Mouse (Mus musculus): ENCODE data around the gene Bckdha. TPM values are rescaled to one million over a fixed set of nuclear protein-coding genes. Genes with fewer than 3 reads are reported as not detected.

Gene Bckdha
- total and polyA plus RNA-seq, 3 experiments, result 6.0 to 44.1 (median 20.4) TPM

DNA sequence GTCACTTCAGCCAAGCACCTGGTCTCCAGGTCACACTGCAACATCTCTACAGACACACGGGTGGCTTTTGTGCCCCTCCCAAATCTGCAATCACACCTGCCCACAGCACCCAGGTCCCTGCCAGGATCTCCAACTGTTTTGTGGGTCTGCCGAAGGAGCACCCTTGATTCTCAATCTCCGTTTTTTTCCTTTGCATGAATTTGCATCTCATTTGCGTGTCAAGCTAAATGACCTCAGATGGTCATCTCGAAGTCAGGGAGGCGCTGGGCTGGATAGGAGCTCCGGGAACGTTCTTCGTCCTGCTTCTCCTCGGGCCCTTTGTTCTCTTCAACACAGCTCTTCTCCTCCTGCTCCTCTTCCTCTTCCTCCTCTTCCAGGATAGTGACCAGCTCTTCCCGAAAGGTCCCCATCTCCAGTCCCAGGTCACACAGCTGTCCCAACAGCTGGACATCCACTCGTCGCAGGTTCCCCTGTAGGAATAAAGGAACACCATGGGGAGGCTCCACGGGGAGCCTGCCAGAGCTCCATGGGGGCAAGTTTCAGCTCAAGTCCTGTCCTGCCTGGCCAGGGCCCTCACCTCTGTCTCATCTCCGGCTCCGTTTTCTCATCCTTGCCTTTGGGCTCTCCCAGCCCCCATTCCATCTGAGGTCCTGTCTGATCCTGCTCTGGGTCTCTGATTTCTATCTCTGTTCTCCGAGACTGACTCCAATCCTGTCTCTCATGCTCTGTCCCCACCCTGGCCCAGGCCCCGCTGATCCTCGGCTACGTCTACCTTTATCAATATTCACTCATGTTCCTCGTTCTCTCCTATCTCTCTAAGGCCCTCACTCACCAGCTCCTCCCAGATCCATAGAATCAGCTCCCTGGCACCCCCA is 43.7 kb downstream of the Bckdha start:
- Histone ChIP-seq H3K4me1 (ENCODE audit: insufficient read depth, low read depth, low read length) (peaks cover 10% of the 10 kb centered on the region), H3K9me3 (replicated peaks) (no peaks in the 10 kb centered on the region), H3K27me3 (ENCODE audit: insufficient read depth, low read length) (peaks cover 31% of the 10 kb centered on the region), H3K36me3 (replicated peaks) (peaks cover under 1% of the 10 kb centered on the region), H3K4me3 (ENCODE audit: low read depth, low read length) (no peak overlapping the region)
- ATAC-seq (ENCODE audit: extremely low read depth, insufficient number of reproducible peaks, low FRiP score, poor library complexity, severe bottlenecking) (no peak), DNase-seq (ENCODE audit: low spot score) (no peak)
- TF ChIP-seq CTCF (IDR thresholded peaks at IDR 0.05; ENCODE audit: low read depth, low read length), result no peak
- TF ChIP-seq TAL1 (conservative IDR thresholded peaks at IDR 0.05; ENCODE audit: low read depth, low read length), result no peak
- TF ChIP-seq GATA2 (IDR thresholded peaks at IDR 0.05; ENCODE audit: borderline replicate concordance, low read depth, low read length), result no peak
- no peak for TF ChIP-seq POLR2AphosphoS5 (IDR thresholded peaks at IDR 0.05; ENCODE audit: insufficient replicate concordance, low read depth, low read length)
- no peak for TF ChIP-seq GATA1 (IDR thresholded peaks at IDR 0.05; ENCODE audit: borderline replicate concordance, low read length)

GRCm38 (mm10) chr7:25614086-25614485 is 44.7 kb downstream of the Bckdha start:
- Histone ChIP-seq H3K9me3 (replicated peaks) (no peaks in the 10 kb centered on the region), H3K27me3 (ENCODE audit: insufficient read depth, low read length) (peaks cover 31% of the 10 kb centered on the region), H3K4me1 (ENCODE audit: insufficient read depth, low read depth, low read length) (peaks cover 8% of the 10 kb centered on the region), H3K36me3 (replicated peaks) (no peaks in the 10 kb centered on the region), H3K4me3 (ENCODE audit: low read depth, low read length) (no peak overlapping the region)
- ATAC-seq (ENCODE audit: extremely low read depth, insufficient number of reproducible peaks, low FRiP score, poor library complexity, severe bottlenecking) (no peak), DNase-seq (ENCODE audit: low spot score) (no peak)
- TF ChIP-seq GATA2 (IDR thresholded peaks at IDR 0.05; ENCODE audit: borderline replicate concordance, low read depth, low read length) (no peak), POLR2AphosphoS5 (IDR thresholded peaks at IDR 0.05; ENCODE audit: insufficient replicate concordance, low read depth, low read length) (no peak), TAL1 (conservative IDR thresholded peaks at IDR 0.05; ENCODE audit: low read depth, low read length) (no peak), CTCF (IDR thresholded peaks at IDR 0.05; ENCODE audit: low read depth, low read length) (no peak), GATA1 (IDR thresholded peaks at IDR 0.05; ENCODE audit: borderline replicate concordance, low read length) (no peak)

DNA sequence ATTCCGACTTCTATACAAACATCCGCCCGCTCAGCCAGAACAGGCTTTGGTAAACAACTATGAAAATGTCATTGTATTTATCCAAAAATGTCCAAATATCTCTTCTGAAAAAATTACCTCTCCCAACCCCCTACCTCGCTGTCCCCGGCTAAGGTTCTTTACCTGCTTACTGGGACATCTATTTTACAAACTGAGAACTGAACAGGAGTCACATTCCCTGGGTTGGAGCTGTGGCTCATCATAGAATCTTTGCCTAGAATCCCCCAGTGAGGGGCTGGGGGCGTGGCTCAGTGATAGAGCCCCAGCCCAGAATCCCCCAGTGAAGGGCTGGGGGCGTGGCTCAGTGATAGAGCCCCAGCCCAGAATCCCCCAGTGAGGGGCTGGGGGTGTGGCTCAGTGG is 47.3 kb downstream of the Bckdha start:
- no peak overlapping the region for H3K4me3 ChIP-seq (ENCODE audit: low read depth, low read length)
- peaks cover 11% of the 10 kb centered on the region for H3K4me1 ChIP-seq (ENCODE audit: insufficient read depth, low read depth, low read length)
- no peak for ATAC-seq (ENCODE audit: extremely low read depth, insufficient number of reproducible peaks, low FRiP score, poor library complexity, severe bottlenecking)

DNA sequence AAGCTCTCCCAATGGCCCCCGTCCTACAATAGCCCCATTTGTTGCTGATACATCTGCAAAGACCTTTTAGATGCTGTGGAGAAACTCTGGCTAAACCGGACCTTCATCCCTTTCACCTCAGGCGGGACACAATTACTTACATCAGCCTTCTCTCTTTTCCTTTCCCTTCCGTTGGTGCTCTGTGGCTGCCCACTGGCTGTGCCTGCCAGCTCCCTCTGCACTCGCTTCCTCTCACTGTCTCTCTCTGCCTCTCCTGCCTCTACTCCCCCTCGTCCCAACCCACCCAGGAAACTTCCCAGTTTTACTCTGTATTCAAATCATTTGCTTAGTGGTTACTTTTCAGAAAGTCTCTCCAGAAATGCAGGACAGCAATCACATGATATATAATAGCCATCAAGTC is 48.7 kb downstream of the Bckdha start:
- no peaks in the 10 kb centered on the region for H3K9me3 ChIP-seq (replicated peaks)
- ATAC-seq (ENCODE audit: extremely low read depth, insufficient number of reproducible peaks, low FRiP score, poor library complexity, severe bottlenecking), result no peak
- TF ChIP-seq TAL1 (conservative IDR thresholded peaks at IDR 0.05; ENCODE audit: low read depth, low read length), result no peak
- no peak for TF ChIP-seq GATA2 (IDR thresholded peaks at IDR 0.05; ENCODE audit: borderline replicate concordance, low read depth, low read length)
- TF ChIP-seq CTCF (IDR thresholded peaks at IDR 0.05; ENCODE audit: low read depth, low read length), result no peak
- no peak for TF ChIP-seq GATA1 (IDR thresholded peaks at IDR 0.05; ENCODE audit: borderline replicate concordance, low read length)
- TF ChIP-seq POLR2AphosphoS5 (IDR thresholded peaks at IDR 0.05; ENCODE audit: insufficient replicate concordance, low read depth, low read length), result no peak
- peaks cover 11% of the 10 kb centered on the region for H3K4me1 ChIP-seq (ENCODE audit: insufficient read depth, low read depth, low read length)
- no peak overlapping the region for H3K4me3 ChIP-seq (ENCODE audit: low read depth, low read length)
- peaks cover 21% of the 10 kb centered on the region for H3K27me3 ChIP-seq (ENCODE audit: insufficient read depth, low read length)
- no peaks in the 10 kb centered on the region for H3K36me3 ChIP-seq (replicated peaks)
- DNase-seq (ENCODE audit: low spot score), result no peak

More for the DNA sequence above, 47.3 kb downstream of the Bckdha start:
- DNase-seq (ENCODE audit: low spot score), result no peak
- Histone ChIP-seq H3K9me3 (replicated peaks) (no peaks in the 10 kb centered on the region), H3K36me3 (replicated peaks) (no peaks in the 10 kb centered on the region), H3K27me3 (ENCODE audit: insufficient read depth, low read length) (peaks cover 35% of the 10 kb centered on the region)
- TF ChIP-seq CTCF (IDR thresholded peaks at IDR 0.05; ENCODE audit: low read depth, low read length) (no peak), GATA1 (IDR thresholded peaks at IDR 0.05; ENCODE audit: borderline replicate concordance, low read length) (no peak), GATA2 (IDR thresholded peaks at IDR 0.05; ENCODE audit: borderline replicate concordance, low read depth, low read length) (no peak), POLR2AphosphoS5 (IDR thresholded peaks at IDR 0.05; ENCODE audit: insufficient replicate concordance, low read depth, low read length) (no peak), TAL1 (conservative IDR thresholded peaks at IDR 0.05; ENCODE audit: low read depth, low read length) (no peak)

DNA sequence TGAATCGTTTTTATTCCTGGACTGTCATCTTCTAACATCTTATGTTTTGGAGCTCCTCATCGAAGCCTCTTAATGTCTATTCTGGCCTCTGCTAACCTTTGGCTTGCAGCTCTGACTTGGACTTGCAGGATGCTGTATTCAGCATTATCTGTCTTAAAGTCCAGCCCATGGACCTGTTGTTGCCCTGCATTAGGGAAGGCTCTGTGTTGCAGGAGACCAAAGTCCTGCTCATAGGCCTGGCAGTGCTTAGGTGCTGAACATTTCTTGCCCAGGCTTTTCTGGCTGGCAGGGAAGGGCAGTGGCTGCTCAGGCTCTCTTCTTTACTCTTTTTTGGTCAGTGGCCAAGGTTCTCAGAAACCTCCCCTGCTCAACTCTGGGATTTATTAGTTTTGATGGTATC is 51.6 kb downstream of the Bckdha start:
- Histone ChIP-seq H3K4me3 (ENCODE audit: low read depth, low read length) (no peak overlapping the region), H3K9me3 (replicated peaks) (no peaks in the 10 kb centered on the region), H3K36me3 (replicated peaks) (no peaks in the 10 kb centered on the region), H3K27me3 (ENCODE audit: insufficient read depth, low read length) (peaks cover 11% of the 10 kb centered on the region), H3K4me1 (ENCODE audit: insufficient read depth, low read depth, low read length) (peaks cover 11% of the 10 kb centered on the region)
- no peak for ATAC-seq (ENCODE audit: extremely low read depth, insufficient number of reproducible peaks, low FRiP score, poor library complexity, severe bottlenecking)
- no peak for DNase-seq (ENCODE audit: low spot score)
- TF ChIP-seq GATA1 (IDR thresholded peaks at IDR 0.05; ENCODE audit: borderline replicate concordance, low read length) (no peak), CTCF (IDR thresholded peaks at IDR 0.05; ENCODE audit: low read depth, low read length) (no peak), POLR2AphosphoS5 (IDR thresholded peaks at IDR 0.05; ENCODE audit: insufficient replicate concordance, low read depth, low read length) (no peak)

DNA sequence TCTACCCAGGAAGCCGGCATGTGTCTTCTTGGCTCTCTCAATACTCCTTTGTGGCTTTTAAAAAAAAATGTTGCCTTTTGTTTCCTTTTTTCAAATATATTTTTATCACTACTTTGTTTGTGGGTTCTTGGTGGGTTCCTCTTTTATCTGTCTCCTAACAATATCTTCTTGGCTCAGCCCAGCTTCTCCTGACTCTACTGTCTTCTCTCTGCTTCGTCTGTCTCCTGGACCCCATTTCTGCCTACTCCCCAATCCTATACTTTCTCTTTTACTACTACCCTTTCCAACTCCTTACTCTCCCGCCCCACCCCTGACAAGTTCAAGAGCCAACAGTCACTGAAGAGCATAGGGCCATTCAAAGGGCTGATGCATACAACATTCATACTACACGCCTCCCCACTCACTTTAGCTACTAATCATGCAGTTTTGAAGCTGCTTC is 52.1 kb downstream of the Bckdha start:
- TF ChIP-seq GATA2 (IDR thresholded peaks at IDR 0.05; ENCODE audit: borderline replicate concordance, low read depth, low read length), result no peak
- no peak for TF ChIP-seq CTCF (IDR thresholded peaks at IDR 0.05; ENCODE audit: low read depth, low read length)
- TF ChIP-seq GATA1 (IDR thresholded peaks at IDR 0.05; ENCODE audit: borderline replicate concordance, low read length), result no peak
- TF ChIP-seq POLR2AphosphoS5 (IDR thresholded peaks at IDR 0.05; ENCODE audit: insufficient replicate concordance, low read depth, low read length), result no peak
- no peak for TF ChIP-seq TAL1 (conservative IDR thresholded peaks at IDR 0.05; ENCODE audit: low read depth, low read length)
- H3K9me3 ChIP-seq (replicated peaks), result no peaks in the 10 kb centered on the region
- H3K4me1 ChIP-seq (ENCODE audit: insufficient read depth, low read depth, low read length), result peaks cover 11% of the 10 kb centered on the region
- no peak for ATAC-seq (ENCODE audit: extremely low read depth, insufficient number of reproducible peaks, low FRiP score, poor library complexity, severe bottlenecking)
- H3K4me3 ChIP-seq (ENCODE audit: low read depth, low read length), result no peak overlapping the region
- no peak for DNase-seq (ENCODE audit: low spot score)
- H3K36me3 ChIP-seq (replicated peaks), result no peaks in the 10 kb centered on the region
- H3K27me3 ChIP-seq (ENCODE audit: insufficient read depth, low read length), result peaks cover 12% of the 10 kb centered on the region

All from G1E (cell line).